Mouse (Mus musculus): ENCODE measurements around the gene Lrrc61.

The Lrrc61 gene

GRCm38 (mm10) chr6:48546858-48547257 is 7.7 kb upstream of the Lrrc61 start:
- 60% methylated on average over 4 of the region's 4 CpGs for WGBS

DNA sequence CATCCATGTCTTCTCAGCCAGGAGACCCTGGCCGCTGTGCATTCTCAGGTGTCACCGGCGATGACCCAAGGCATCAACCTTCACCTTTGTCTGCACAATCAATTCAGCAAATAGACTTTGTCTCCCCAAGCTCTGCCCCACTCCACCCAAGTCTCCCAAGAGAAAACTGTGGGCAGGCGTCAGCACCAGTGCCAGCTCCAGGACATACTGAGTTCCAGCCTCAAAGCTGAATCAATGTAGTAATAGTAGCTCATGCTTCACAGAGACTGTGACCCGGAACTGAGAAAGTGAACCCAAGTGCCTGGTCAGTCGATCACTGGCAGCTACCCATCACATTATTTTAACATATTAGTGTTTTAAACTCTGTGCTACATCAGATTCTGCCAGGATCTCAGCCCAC is 6.3 kb upstream of the Lrrc61 start:
- WGBS: 90% methylated on average over 6 of the region's 6 CpGs

GRCm38 (mm10) chr6:48552918-48553317 is 1.7 kb upstream of the Lrrc61 start:
- 72% methylated on average over 4 of the region's 4 CpGs for WGBS

DNA sequence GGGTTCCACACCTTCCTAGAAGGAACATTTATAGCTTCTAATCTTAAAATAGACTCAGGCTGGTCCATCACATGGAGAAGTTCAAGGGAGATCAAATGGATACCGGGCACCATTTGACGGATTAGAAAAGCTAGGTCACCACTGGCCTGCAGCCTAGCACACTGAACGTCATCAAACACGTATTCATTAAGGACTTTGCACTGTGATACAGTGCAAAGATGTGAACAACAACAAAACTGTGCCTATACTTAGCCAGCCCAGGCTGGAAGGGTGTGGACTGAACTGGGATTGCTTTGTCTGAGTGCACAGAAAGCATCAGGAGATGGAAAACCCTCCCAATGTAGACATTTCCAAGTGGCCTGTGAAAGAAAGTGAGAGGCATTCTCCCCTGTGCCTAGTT is 777 bp upstream of the Lrrc61 start:
- 52% methylated on average over 4 of the region's 4 CpGs for WGBS

DNA sequence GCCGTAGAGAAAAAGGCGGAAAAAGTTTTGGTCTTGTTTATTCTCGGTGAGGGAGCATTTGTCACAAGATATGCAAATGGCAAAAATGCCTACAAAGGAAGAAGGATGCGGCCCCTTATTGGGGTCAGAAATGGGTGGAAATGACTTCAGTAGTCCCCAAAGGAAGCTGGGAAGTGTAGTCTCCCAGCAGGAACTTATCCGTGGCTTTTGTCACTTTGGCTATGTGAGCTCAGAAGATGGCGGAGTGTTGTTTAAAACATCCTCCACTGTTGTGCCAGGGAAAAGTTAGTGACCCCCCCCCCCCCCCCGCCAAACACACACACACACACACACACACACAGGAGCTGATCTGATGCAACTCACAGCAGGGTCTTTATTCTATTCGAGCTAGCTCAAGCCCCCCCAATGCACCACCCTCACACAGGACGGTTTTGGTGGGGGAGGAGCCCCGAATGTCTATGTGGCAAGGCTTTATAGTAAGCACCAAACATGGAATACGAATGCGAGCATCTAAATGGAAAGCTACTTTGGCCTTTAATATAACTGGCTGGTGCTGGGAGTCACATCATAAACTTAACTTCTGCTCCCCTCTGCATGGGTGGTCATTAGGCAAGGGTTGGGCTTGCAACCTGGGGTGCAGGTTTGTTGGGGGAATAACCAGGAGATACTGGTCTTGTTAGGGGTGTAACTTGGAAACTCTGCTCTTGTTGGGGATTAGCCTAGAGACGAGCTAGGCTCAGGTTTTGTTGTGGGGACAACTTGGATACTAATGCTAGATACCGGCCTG is 701 bp downstream of the Lrrc61 start:
- WGBS: 16% methylated on average over 14 of the region's 14 CpGs

GRCm38 (mm10) chr6:48555956-48556355 is 1.4 kb downstream of the Lrrc61 start:
- 87% methylated on average over 3 of the region's 3 CpGs for WGBS

DNA sequence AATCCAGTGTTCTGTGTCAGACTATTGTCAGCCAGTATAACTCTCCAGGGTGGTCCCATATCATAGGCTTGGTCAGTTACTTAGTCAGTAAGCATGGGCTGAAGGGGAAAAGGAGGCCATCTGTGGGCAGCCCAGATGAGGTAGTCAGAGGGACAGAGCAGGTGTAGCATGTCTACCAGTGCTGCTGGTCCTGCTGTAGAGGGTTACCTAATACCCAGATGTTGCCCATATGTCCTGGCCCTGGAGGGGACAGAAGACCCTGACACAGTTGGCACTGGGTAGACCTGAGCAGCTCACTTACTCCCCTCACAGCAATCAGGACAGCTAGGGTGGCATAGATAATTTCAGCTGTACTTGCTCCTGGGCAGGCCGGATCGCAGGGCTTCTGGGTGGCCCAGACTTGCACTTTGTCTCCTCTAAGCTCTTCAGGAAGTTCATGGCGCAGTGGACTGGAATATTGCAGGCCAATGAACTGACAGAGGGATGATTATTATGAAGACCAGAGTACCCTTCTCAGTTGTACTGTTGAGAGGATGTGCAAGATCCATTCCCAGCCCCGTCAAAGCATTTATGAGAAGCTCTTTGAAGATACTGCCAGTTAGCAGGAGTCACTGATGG is 11.2 kb downstream of the Lrrc61 start:
- WGBS: 88% methylated on average over 4 of the region's 4 CpGs

- WGBS: 36% methylated on average over 5 of the region's 5 CpGs
Measured at GRCm38 (mm10) chr6:48566312-48566711, 11.7 kb downstream of the Lrrc61 start.

GRCm38 (mm10) chr6:48568036-48568984 is 13.7 kb downstream of the Lrrc61 start:
- WGBS: 64% methylated on average over 21 of the region's 21 CpGs

DNA sequence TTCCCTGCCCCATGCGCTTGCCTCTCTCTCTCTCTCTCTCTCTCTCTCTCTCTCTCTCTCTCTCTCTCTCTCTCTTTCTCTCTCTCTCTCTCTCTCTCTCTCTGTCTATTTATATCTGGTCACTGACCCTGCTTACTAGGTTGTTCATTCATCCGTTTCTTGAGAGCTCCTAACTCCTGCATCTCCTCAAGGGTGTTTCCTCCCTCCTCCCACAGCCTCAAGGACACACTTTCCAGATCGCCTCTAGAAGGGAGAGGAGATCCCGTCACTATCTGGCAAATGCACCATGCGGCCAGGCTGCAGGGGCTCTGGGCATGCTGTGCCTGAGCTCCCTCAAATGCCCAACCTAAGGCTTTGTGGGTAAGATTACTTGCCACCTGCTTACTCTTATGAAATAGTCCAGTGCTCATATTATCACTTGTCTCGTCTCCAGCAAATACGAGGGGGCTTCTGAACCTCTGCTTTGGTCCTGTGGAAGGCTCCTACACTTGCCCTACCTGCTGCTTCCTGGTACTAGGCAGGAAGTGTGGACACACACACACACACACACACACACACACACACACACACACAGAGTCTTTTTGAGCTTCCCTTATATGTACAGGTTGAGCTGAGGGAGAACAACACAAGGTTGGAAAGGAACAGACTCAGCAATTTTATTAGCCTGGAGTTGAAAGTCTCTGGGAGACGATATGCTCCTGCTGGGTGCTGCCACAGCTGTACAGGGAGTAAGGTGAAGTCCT is 14.6 kb downstream of the Lrrc61 start:
- 82% methylated on average over 8 of the region's 8 CpGs for WGBS

DNA sequence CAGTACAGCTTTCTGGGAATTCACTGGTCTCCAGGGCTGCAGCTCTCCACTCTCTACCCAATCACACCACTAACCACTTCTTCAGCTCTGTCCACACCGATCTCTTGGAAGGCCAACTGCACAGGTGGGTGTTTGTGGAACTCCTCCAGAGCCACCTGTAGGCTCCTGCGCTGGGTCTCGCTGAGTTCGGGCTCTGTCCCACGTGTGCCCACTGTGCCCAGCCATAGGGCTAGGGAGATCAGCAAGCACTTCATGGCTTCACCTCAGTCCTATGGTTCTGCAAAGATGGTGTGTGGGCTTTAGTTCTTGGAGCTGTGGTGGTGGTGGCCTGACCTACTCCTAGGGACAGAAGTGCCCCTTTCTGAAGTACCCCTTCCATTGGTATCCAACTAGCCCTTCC is 17.4 kb downstream of the Lrrc61 start:
- 88% methylated on average over 5 of the region's 5 CpGs for WGBS

- 41% methylated on average over 6 of the region's 6 CpGs for WGBS
Measured at GRCm38 (mm10) chr6:48572572-48573061, 18.0 kb downstream of the Lrrc61 start, which contains the start of gene Rarres2. Rarres2 (minus strand) TSS chr6:48572789.

DNA sequence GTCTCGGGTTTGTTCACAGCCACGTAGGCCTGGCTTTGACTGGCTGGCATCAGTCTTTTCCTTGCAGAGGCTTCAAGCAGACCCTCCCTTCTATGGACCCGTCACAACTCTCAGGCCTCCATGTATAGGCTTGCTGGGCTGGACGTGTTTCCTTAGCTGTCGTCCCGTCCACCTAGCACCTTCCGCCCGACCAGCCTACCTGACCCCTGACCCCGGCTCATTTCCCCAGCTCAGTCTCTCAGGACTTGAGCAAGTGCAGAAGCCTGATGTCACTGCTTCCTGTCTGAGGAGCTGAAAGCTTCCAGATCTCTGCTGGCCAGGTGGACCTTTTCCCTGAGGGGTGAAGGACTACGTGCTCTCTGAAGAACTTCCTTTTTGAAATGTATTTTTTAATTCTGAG is 18.7 kb downstream of the Lrrc61 start:
- 87% methylated on average over 10 of the region's 10 CpGs for WGBS

DNA sequence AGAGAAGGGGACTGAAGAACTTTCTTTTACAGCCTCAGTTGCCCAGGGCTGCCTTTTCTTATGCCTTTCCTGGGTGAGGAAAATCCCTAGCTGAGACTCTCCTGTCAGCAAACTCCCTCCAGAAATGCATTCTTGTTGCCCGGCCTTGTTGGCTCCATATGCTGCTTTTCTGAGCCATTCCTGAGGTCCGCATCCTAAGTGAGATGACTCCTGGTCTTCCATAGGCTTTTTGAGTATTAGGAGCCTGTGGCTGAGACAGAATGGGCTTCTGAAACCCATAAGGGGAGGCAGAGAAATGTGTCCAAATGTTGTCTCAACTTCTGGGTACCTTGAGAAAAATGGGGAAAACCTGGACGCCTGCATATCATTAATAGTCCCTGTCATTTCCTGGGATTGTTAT is 19.4 kb downstream of the Lrrc61 start:
- WGBS: 83% methylated on average over 3 of the region's 3 CpGs

DNA sequence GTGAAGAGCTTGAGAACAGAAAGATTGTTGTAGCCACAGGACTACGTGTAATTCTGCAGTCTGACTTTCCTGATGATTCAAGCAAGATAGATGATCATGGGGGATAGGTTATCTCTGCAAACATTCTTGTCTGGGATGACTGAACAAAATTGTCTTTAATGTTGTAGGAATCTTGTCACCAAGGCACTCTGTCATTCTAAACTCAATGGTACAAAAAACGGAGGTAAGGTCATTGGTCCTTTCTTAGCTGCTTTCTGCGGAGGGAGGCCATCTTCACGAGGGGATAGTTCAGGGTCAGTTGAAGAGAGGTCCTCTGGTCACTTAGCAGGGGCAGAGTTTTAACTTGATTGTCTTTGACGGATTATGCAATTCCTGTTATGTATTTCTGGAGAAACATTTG is 24.1 kb downstream of the Lrrc61 start:
- WGBS: 71% methylated on average over 5 of the region's 5 CpGs

GRCm38 (mm10) chr6:48579215-48579648 is 24.6 kb downstream of the Lrrc61 start:
- 28% methylated on average over 5 of the region's 5 CpGs for WGBS

DNA sequence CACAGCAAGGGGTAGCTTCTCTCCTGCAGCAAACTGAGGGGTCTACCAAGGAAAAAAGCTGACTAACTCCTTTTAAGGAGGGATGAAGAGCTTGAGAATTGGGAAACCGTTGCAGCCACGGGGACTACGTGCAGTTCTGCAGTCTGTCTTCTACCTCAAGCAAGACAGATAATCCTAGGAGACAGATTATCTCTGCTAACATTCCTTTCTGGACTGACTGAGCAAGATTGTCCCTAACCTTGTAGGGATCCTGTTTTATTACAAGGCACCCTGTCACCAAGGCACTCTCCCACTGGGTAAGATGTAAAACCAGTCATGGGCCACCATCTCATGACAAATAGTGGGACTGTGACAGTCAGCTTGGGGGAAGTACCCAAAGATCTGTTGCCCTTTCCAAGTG is 26.7 kb downstream of the Lrrc61 start:
- 58% methylated on average over 3 of the region's 3 CpGs for WGBS

- WGBS: 68% methylated on average over 3 of the region's 3 CpGs
Measured at GRCm38 (mm10) chr6:48582037-48582436, 27.4 kb downstream of the Lrrc61 start.

DNA sequence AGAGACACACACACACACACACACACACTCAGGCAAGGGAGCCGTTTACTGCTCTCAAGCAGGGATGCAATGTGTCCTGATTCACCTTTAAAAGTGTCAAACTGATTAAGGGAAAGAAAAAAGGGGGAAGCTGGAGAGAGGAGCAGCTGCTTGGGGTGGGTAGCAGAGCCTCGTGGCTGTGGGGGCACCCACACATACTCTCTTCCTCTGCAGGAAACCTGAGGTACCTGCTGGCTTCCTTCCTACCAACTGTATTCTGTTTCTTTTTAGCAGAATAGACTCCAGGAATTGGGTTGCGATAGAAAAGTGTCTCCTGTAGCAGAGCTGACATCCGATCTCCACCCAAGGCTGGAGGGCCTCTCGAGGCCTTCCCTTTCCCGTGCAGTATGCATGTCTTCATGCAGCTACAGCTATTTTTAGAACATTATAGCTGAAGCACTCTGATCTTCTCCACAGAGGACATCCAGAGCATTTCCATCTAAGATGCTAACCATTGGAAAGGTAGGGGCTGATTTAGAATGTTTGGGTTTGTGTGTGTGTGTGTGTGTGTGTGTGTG is 34.7 kb downstream of the Lrrc61 start, which contains the start of gene Gm45021:
Gene Gm45021 (plus strand): TSS at position 417 of the 557 bp plus-strand sequence.
- 38% methylated on average over 6 of the region's 6 CpGs for WGBS

DNA sequence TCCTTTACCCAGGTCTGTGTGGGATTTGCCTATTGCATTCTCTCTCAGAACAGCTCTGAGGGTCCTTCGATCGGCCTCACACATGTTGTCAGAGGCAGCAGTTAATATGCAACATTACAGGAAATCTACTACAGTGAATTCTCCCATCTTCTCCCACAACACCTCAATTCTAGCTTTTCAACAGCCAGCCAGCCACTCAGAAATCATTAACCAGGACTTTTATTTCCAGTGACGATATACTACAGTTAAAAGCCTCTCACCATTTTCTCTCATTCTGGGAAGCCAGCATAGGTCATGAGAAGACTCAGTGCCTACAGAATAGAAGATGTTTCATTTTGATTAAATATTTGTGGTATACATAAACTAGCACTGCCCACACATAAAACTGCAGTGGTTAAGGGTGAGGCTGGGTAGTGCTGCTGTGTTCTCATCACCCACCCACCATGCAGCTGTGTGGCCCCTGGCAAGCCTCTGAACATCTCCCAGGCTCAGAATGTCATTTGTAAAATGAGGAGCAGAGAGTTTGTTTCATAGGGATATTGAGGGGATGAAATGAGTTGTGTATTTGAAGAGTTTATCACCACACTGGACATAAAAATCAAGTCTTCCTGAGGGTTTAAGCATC is 36.7 kb downstream of the Lrrc61 start:
- 90% methylated on average over 3 of the region's 3 CpGs for WGBS

All from cerebral cortex, adult 2 months (tissue).